ENCODE assay signal across 14 mouse cellular contexts in genomic region chr2:38484556-38484955, GRCm38 (mm10). TPM values are rescaled to one million over a fixed set of nuclear protein-coding genes. Genes with fewer than 3 reads are reported as not detected.
DNase-seq lines count a peak whose midpoint lies in the region; ATAC-seq and TF ChIP-seq lines count a peak whose summit lies in the region.
"Had no signal": no experiment of that assay in that cellular context is flagged by ENCODE, and none has a peak within 500 bp of the region (broad histone marks: within the 10 kb centered on the region; RNA-seq: fewer than 3 reads in every experiment).

No protein-coding gene starts in this region.

- no peak for DNase-seq in limb, embryonic 10.5 days (ENCODE audit: low spot score)
- peak; percentile 41 for DNase-seq in heart, adult 8-10 months (ENCODE audit: low spot score)
- DNase-seq in heart, postnatal 0 days (ENCODE audit: low spot score): no peak
- DNase-seq in cerebellum, adult 11 months: no peak
- DNase-seq in frontal cortex, postnatal 10 days (ENCODE audit: low spot score in 2 of 2): no peak
- DNase-seq: kidney, adult 8-10 months; layer of hippocampus, adult 9-11 months; spleen, adult 18-20 months; thymus, postnatal 36 days had no signal

- no peak for TF ChIP-seq EP300 in heart, postnatal 0 days (IDR thresholded peaks at IDR 0.05; ENCODE audit: low read depth)

- no peak overlapping the region for H3K4me2 ChIP-seq in limb, embryonic 12.5 days
- H3K4me2 ChIP-seq in heart, postnatal 0 days (ENCODE audit: low read depth, low read length): peak overlapping the region; percentile 33
- H3K4me2 ChIP-seq: midbrain, embryonic 11.5 days had no signal

- no peak overlapping the region for H3K4me3 ChIP-seq in limb, embryonic 12.5 days (replicated peaks)
- H3K4me3 ChIP-seq in limb, embryonic 10.5 days: no peak overlapping the region
- H3K4me3 ChIP-seq in heart, postnatal 0 days (ENCODE audit: low read depth, low read length): no peak overlapping the region
- no peak overlapping the region for H3K4me3 ChIP-seq in small intestine, adult 2 months (ENCODE audit: low read depth, low read length)
- H3K4me3 ChIP-seq: hindbrain, embryonic 10.5 days had no signal

- no peaks in the 10 kb centered on the region for H3K9me3 ChIP-seq in limb, embryonic 12.5 days
- no peaks in the 10 kb centered on the region for H3K9me3 ChIP-seq in limb, embryonic 10.5 days (replicated peaks)
- H3K9me3 ChIP-seq in heart, postnatal 0 days (replicated peaks; ENCODE audit: control insufficient read depth, low read length): no peaks in the 10 kb centered on the region
- H3K9me3 ChIP-seq: hindbrain, embryonic 10.5 days had no signal

- TF ChIP-seq POLR2A in small intestine, adult 2 months (IDR thresholded peaks at IDR 0.05; ENCODE audit: low read depth, low read length): no peak

- no peak overlapping the region for H3K9ac ChIP-seq in limb, embryonic 12.5 days (replicated peaks)
- H3K9ac ChIP-seq in heart, postnatal 0 days (replicated peaks; ENCODE audit: low read depth, low read length): no peak overlapping the region

- ATAC-seq in limb, embryonic 12.5 days (ENCODE audit: insufficient number of reproducible peaks, insufficient read depth, low FRiP score, low TSS enrichment, low read depth): no peak
- ATAC-seq in heart, postnatal 0 days (ENCODE audit: insufficient read depth, low read depth): no peak
- ATAC-seq: CD4-positive, CD25-positive, alpha-beta regulatory T cell, adult 4 months had no signal

- H3K36me3 ChIP-seq in limb, embryonic 12.5 days: no peaks in the 10 kb centered on the region
- H3K36me3 ChIP-seq in limb, embryonic 10.5 days: no peaks in the 10 kb centered on the region
- H3K36me3 ChIP-seq in heart, postnatal 0 days (replicated peaks; ENCODE audit: control insufficient read depth, insufficient read depth, low read length): no peaks in the 10 kb centered on the region
- H3K36me3 ChIP-seq in small intestine, adult 2 months (ENCODE audit: control insufficient read depth, insufficient read depth, low read length): no peaks in the 10 kb centered on the region
- H3K36me3 ChIP-seq: hindbrain, embryonic 10.5 days had no signal

- WGBS in limb, embryonic 12.5 days: 82% methylated on average over 11 of the region's 11 CpGs
- WGBS in limb, embryonic 10.5 days: 85% methylated on average over 11 of the region's 11 CpGs
- 43% methylated on average over 11 of the region's 11 CpGs for WGBS in heart, postnatal 0 days
- 79% methylated on average over 11 of the region's 11 CpGs for WGBS in small intestine, adult 2 months

- H3K4me1 ChIP-seq in limb, embryonic 12.5 days (replicated peaks): 0 out of 2 replicates have a peak, but pooled peaks cover 8% of the 10 kb centered on the region
- no peaks in the 10 kb centered on the region for H3K4me1 ChIP-seq in limb, embryonic 10.5 days
- peaks cover 28% of the 10 kb centered on the region for H3K4me1 ChIP-seq in heart, postnatal 0 days (ENCODE audit: control insufficient read depth, insufficient read depth)
- H3K4me1 ChIP-seq in small intestine, adult 2 months (ENCODE audit: control insufficient read depth, insufficient read depth, insufficient read length, low read length): peaks cover 26% of the 10 kb centered on the region

- H3K27me3 ChIP-seq in limb, embryonic 12.5 days: no peaks in the 10 kb centered on the region
- no peaks in the 10 kb centered on the region for H3K27me3 ChIP-seq in limb, embryonic 10.5 days (ENCODE audit: low read depth, poor library complexity, severe bottlenecking)
- no peaks in the 10 kb centered on the region for H3K27me3 ChIP-seq in heart, postnatal 0 days (ENCODE audit: control insufficient read depth, insufficient read depth, low read length)
- no peaks in the 10 kb centered on the region for H3K27me3 ChIP-seq in small intestine, adult 2 months (ENCODE audit: control insufficient read depth, insufficient read depth, low read length)

- 0 out of 2 replicates have a peak overlapping the region, but pooled peaks have one; percentile 41 for H3K27ac ChIP-seq in limb, embryonic 12.5 days
- H3K27ac ChIP-seq in limb, embryonic 10.5 days: no peak overlapping the region
- no peak overlapping the region for H3K27ac ChIP-seq in heart, postnatal 0 days (ENCODE audit: low read depth)
- peak overlapping the region; percentile 40 for H3K27ac ChIP-seq in small intestine, adult 2 months (ENCODE audit: insufficient read depth, low read depth, low read length)
- H3K27ac ChIP-seq: hindbrain, embryonic 10.5 days had no signal

- TF ChIP-seq CTCF in heart, postnatal 0 days (IDR thresholded peaks at IDR 0.05; ENCODE audit: low read depth): no peak
- TF ChIP-seq CTCF in small intestine, adult 2 months (IDR thresholded peaks at IDR 0.05; ENCODE audit: extremely low read depth, insufficient read length, insufficient replicate concordance, low read depth, low read length): no peak

RNA-seq across cellular contexts. Expression of gene Nek6, which starts 26.9 kb away (rescaled TPM):
- polyA plus RNA-seq in limb, embryonic 12.5 days (2016; fragmentation: Nextera tagmentation; extraction: Ambion mirVana): 140 and 159 TPM in 2 replicates
- 67.5 and 83.4 TPM in 2 replicates for polyA plus RNA-seq in limb, embryonic 10.5 days (2016; fragmentation: Nextera tagmentation; extraction: Ambion mirVana)
- total RNA-seq in heart, adult 8-10 months (2022): 1 to 10 TPM; 2.3 to 5.0 (median 2.7) TPM
- 12.3 and 18.1 TPM in 2 replicates for total RNA-seq in heart, postnatal 0 days (2014; rRNA removed; ENCODE audit: low replicate concordance)
- 25.5 and 26.5 TPM in 2 replicates for polyA plus RNA-seq in heart, postnatal 0 days (2015; fragmentation: Nextera tagmentation; extraction: Ambion mirVana)
- polyA plus RNA-seq in small intestine, adult 2 months (2012; rRNA removed): 24.6 and 173 TPM in 2 replicates

Comparison
In these comparisons a context has a peak if more than half of its experiments do, and no peak if none do; other contexts are left out.
1. H3K27ac ChIP-seq: peak in limb, embryonic 12.5 days (single experiment) and small intestine, adult 2 months (single experiment); none in limb, embryonic 10.5 days (single experiment) and heart, postnatal 0 days (single experiment).